8 mouse cellular contexts compared by ENCODE assay signal in the genomic region with DNA sequence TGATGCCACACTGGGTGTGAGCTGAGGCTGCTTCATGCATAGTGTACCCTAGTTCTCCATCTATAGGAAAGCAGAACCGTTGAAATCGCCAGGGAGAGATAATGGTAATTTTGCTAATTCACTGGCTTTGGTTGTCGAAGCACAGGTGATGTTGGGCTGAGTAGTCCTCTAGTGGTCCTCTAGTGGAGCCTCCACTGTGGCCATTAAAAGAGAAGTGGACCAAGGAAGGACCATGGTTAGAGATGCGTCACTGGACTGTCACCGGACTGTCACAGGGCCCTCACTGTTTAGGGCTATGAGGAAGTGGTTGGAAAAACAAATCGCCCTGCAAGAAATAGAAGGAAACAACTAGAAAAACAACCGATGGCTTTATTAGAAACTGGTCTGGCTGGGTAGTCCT. TPM values are rescaled to one million over a fixed set of nuclear protein-coding genes. Genes with fewer than 3 reads are reported as not detected.
DNase-seq lines count a peak whose midpoint lies in the region; ATAC-seq and TF ChIP-seq lines count a peak whose summit lies in the region.
"Had no signal": no experiment of that assay in that cellular context is flagged by ENCODE, and none has a peak within 500 bp of the region (broad histone marks: within the 10 kb centered on the region; RNA-seq: fewer than 3 reads in every experiment).

No protein-coding gene starts in this region.

- TF ChIP-seq CTCF in MEL (IDR thresholded peaks at IDR 0.05 in 2 of 3, conservative IDR thresholded peaks at IDR 0.05 in 1 of 3; ENCODE audit: control insufficient read depth in 1 of 3, insufficient read depth in 1 of 3, low read depth in 2 of 3, low read length in 3 of 3, poor library complexity in 1 of 3, severe bottlenecking in 1 of 3): no peak
- no peak for TF ChIP-seq CTCF in cortical plate, adult 2 months (IDR thresholded peaks at IDR 0.05; ENCODE audit: extremely low read depth, insufficient read depth, low read length)

- no peak for TF ChIP-seq POLR2A in MEL (IDR thresholded peaks at IDR 0.05; ENCODE audit: control insufficient read depth in 1 of 2, insufficient read depth in 1 of 2, low read depth in 1 of 2, low read length in 2 of 2, poor library complexity in 1 of 2)
- TF ChIP-seq POLR2A in cortical plate, adult 2 months (IDR thresholded peaks at IDR 0.05; ENCODE audit: extremely low read depth, insufficient read depth, low read length): no peak

- H3K4me3 ChIP-seq in kidney, embryonic 16.5 days (ENCODE audit: low read length): no peak overlapping the region
- H3K4me3 ChIP-seq in MEL (ENCODE audit: control insufficient read depth in 1 of 2, insufficient read depth in 1 of 2, low read depth in 2 of 2, low read length in 2 of 2): no peak overlapping the region
- no peak overlapping the region for H3K4me3 ChIP-seq in cortical plate, adult 2 months (ENCODE audit: insufficient read depth, low read length)
- H3K4me3 ChIP-seq: megakaryocyte, embryonic 14.5 days had no signal

- no peaks in the 10 kb centered on the region for H3K79me2 ChIP-seq in MEL (ENCODE audit: control insufficient read depth, insufficient read depth, low read length, poor library complexity)

- no peak for ATAC-seq in kidney, embryonic 16.5 days (ENCODE audit: low FRiP score, low TSS enrichment)
- peak; percentile 36; the same call in 1 of the 2 replicates for ATAC-seq in megakaryocyte-erythroid progenitor cell, adult 5-6 weeks (replicated peaks; ENCODE audit: low FRiP score, low TSS enrichment, poor library complexity, severe bottlenecking)
- ATAC-seq in CD4-positive, CD25-positive, alpha-beta regulatory T cell, adult 4 months: no peak

- 0 out of 4 replicates have a peak, but pooled peaks of 1 of the 2 experiments have one; percentile 7 for TF ChIP-seq EP300 in MEL (IDR thresholded peaks at IDR 0.05; ENCODE audit: low read depth in 1 of 2, low read length in 2 of 2)

- H3K9me3 ChIP-seq in kidney, embryonic 16.5 days (ENCODE audit: low read length): no peaks in the 10 kb centered on the region
- H3K9me3 ChIP-seq in MEL (replicated peaks; ENCODE audit: insufficient read depth, low read length): no peaks in the 10 kb centered on the region

- H3K27me3 ChIP-seq in kidney, embryonic 16.5 days (ENCODE audit: insufficient read depth, low read length): no peaks in the 10 kb centered on the region
- 0 out of 4 replicates have a peak, but pooled peaks cover 0 to under 1% of the 10 kb centered on the region in 2 experiments for H3K27me3 ChIP-seq in MEL (ENCODE audit: control insufficient read depth in 1 of 2, insufficient read depth in 2 of 2, low read length in 2 of 2)
- H3K27me3 ChIP-seq: megakaryocyte, embryonic 14.5 days had no signal

- no peaks in the 10 kb centered on the region for H3K36me3 ChIP-seq in kidney, embryonic 16.5 days (ENCODE audit: insufficient read depth, low read length)
- peaks cover 0 to 9% of the 10 kb centered on the region in 2 experiments; a peak in 2 of 4 replicates for H3K36me3 ChIP-seq in MEL (ENCODE audit: control insufficient read depth in 1 of 2, insufficient read depth in 2 of 2, low read length in 2 of 2)

- H3K4me1 ChIP-seq in kidney, embryonic 16.5 days (ENCODE audit: insufficient read depth, low read length): no peaks in the 10 kb centered on the region
- peaks cover 5 to 10% of the 10 kb centered on the region in 2 experiments; a peak in 2 of 4 replicates for H3K4me1 ChIP-seq in MEL (ENCODE audit: control insufficient read depth in 1 of 2, insufficient read depth in 2 of 2, low read length in 2 of 2)
- no peaks in the 10 kb centered on the region for H3K4me1 ChIP-seq in cortical plate, adult 2 months (ENCODE audit: control insufficient read depth, insufficient read depth, low read length)

- no peak for DNase-seq in kidney, postnatal 4 days
- peak; percentile 43 for DNase-seq in MEL (ENCODE audit: low read depth, low spot score)
- no peak for DNase-seq in left cerebral cortex, adult 9 months (ENCODE audit: low spot score in 2 of 2)

- no peak overlapping the region for H3K9ac ChIP-seq in kidney, embryonic 16.5 days (replicated peaks; ENCODE audit: low read length)
- H3K9ac ChIP-seq in MEL (ENCODE audit: control insufficient read depth, low read depth, low read length, poor library complexity, severe bottlenecking): no peak overlapping the region

- no peak overlapping the region for H3K4me2 ChIP-seq in kidney, embryonic 16.5 days (replicated peaks; ENCODE audit: low read depth, low read length)

- no peak for TF ChIP-seq RAD21 in MEL (IDR thresholded peaks at IDR 0.05; ENCODE audit: low read depth, low read length)

- peak overlapping the region; percentile 69 for H3K27ac ChIP-seq in kidney, embryonic 16.5 days (ENCODE audit: low read length)
- no peak overlapping the region for H3K27ac ChIP-seq in MEL (ENCODE audit: control insufficient read depth, low read depth, low read length)
- H3K27ac ChIP-seq in cortical plate, adult 2 months (ENCODE audit: insufficient read depth, low read length): peak overlapping the region; percentile 93

- 73% methylated on average over 7 of the region's 7 CpGs for WGBS in kidney, embryonic 16.5 days

TF ChIP-seq in MEL, 35 proteins besides CTCF, POLR2A, EP300 and RAD21:
- TF ChIP-seq GATA1 (IDR thresholded peaks at IDR 0.05; ENCODE audit: low read depth, low read length) (peak; percentile 8; the same call in 1 of the 2 replicates), TBP (IDR thresholded peaks at IDR 0.05; ENCODE audit: low read depth, low read length) (no peak)

RNA-seq across cellular contexts. Expression of gene Entpd1, which starts 25.4 kb away (rescaled TPM):
- polyA plus RNA-seq in kidney, embryonic 16.5 days (2015; fragmentation: Nextera tagmentation; extraction: Ambion mirVana): 6.6 and 8.9 TPM in 2 replicates
- not detected in 2 replicates for total RNA-seq in MEL (2012; rRNA removed)
- polyA plus RNA-seq in MEL (2012; ENCODE audit: insufficient read depth in 1 of 2, insufficient read length in 2 of 2, low read depth in 1 of 2, low replicate concordance in 2 of 2, missing spikeins in 1 of 2): not detected
- polyA plus RNA-seq in cortical plate, adult 2 months (2012; rRNA removed): 13.7 and 16.8 TPM in 2 replicates
- total RNA-seq in megakaryocyte-erythroid progenitor cell, adult 5-6 weeks (2014; fragmentation: Nextera tagmentation): 0.89 TPM in 1 of 2 replicates, not detected in the other
- total RNA-seq in megakaryocyte-erythroid progenitor cell, adult 5-6 weeks (2017): 0.09 and 4.6 TPM in 2 replicates
- polyA plus RNA-seq in CD4-positive, CD25-positive, alpha-beta regulatory T cell, adult 4 months (2017; shearing (Covaris generic)): 10 to 100 TPM; 44.4 to 58.8 TPM

RNA-seq across cellular contexts. Expression of gene Tctn3, which starts 25.6 kb away (rescaled TPM):
- polyA plus RNA-seq in kidney, embryonic 16.5 days (2015; fragmentation: Nextera tagmentation; extraction: Ambion mirVana): 11.5 and 12.2 TPM in 2 replicates
- 2.9 and 3.6 TPM in 2 replicates for total RNA-seq in MEL (2012; rRNA removed)
- 1 to 10 TPM in 1 of 2 experiments, not detected in 1; 6.2 TPM for polyA plus RNA-seq in MEL (2012; ENCODE audit: insufficient read depth in 1 of 2, insufficient read length in 2 of 2, low read depth in 1 of 2, low replicate concordance in 2 of 2, missing spikeins in 1 of 2)
- polyA plus RNA-seq in cortical plate, adult 2 months (2012; rRNA removed): 33.7 and 35.0 TPM in 2 replicates
- total RNA-seq in megakaryocyte-erythroid progenitor cell, adult 5-6 weeks (2014; fragmentation: Nextera tagmentation): 8.7 and 15.2 TPM in 2 replicates
- total RNA-seq in megakaryocyte-erythroid progenitor cell, adult 5-6 weeks (2017): 4.3 and 6.4 TPM in 2 replicates
- polyA plus RNA-seq in CD4-positive, CD25-positive, alpha-beta regulatory T cell, adult 4 months (2017; shearing (Covaris generic)): 10 to 100 TPM in 1 of 2 experiments, 1 to 10 TPM in 1; 8.5 to 13.1 TPM

RNA-seq across cellular contexts. Expression of gene Aldh18a1, which starts 49.3 kb away (rescaled TPM):
- 58.9 and 60.4 TPM in 2 replicates for polyA plus RNA-seq in kidney, embryonic 16.5 days (2015; fragmentation: Nextera tagmentation; extraction: Ambion mirVana)
- total RNA-seq in MEL (2012; rRNA removed): 35.3 and 68.5 TPM in 2 replicates
- polyA plus RNA-seq in MEL (2012; ENCODE audit: insufficient read depth in 1 of 2, insufficient read length in 2 of 2, low read depth in 1 of 2, low replicate concordance in 2 of 2, missing spikeins in 1 of 2): 100 to 1,000 TPM in 1 of 2 experiments, 10 to 100 TPM in 1; 89.7 to 214 TPM
- 19.5 and 20.4 TPM in 2 replicates for polyA plus RNA-seq in cortical plate, adult 2 months (2012; rRNA removed)
- total RNA-seq in megakaryocyte-erythroid progenitor cell, adult 5-6 weeks (2014; fragmentation: Nextera tagmentation): 89.6 and 91.3 TPM in 2 replicates
- 69.1 and 106 TPM in 2 replicates for total RNA-seq in megakaryocyte-erythroid progenitor cell, adult 5-6 weeks (2017)
- 10 to 100 TPM; 39.2 to 80.4 TPM for polyA plus RNA-seq in CD4-positive, CD25-positive, alpha-beta regulatory T cell, adult 4 months (2017; shearing (Covaris generic))
